Mouse (Mus musculus): ENCODE measurements at regions not wholly inside any gene's neighbourhood (a gene's known extent, or its start where the extent isn't known, plus 50 kb on each side); places are given as distances from the start of the nearest gene placed in this dataset.

- no peak for TF ChIP-seq CTCF (conservative IDR thresholded peaks at IDR 0.05)
- Histone ChIP-seq H3K4me3 (no peak overlapping the region), H3K27ac (no peak overlapping the region)
- no peak for DNase-seq (ENCODE audit: low spot score in 2 of 2)
Measured at GRCm38 (mm10) chr5:59669153-59669552, 1951.4 kb downstream of the Pcdh7 start.

GRCm38 (mm10) chr5:59700009-59700408 lies 1982.2 kb downstream of the Pcdh7 start:
- DNase-seq (ENCODE audit: low spot score in 2 of 2) = no peak
- Histone ChIP-seq H3K4me3 (no peak overlapping the region), H3K27ac (no peak overlapping the region)
- TF ChIP-seq CTCF (conservative IDR thresholded peaks at IDR 0.05) = no peak

- Histone ChIP-seq H3K27ac (no peak overlapping the region), H3K4me3 (no peak overlapping the region)
- TF ChIP-seq CTCF (conservative IDR thresholded peaks at IDR 0.05) = no peak
- peak; percentile 11 to 13 for DNase-seq (ENCODE audit: low spot score in 2 of 2)
Measured at GRCm38 (mm10) chr5:59715457-59715856, 1997.7 kb downstream of the Pcdh7 start.

- Histone ChIP-seq H3K4me3 (no peak overlapping the region), H3K27ac (no peak overlapping the region)
- DNase-seq (ENCODE audit: low spot score in 2 of 2) = no peak
- no peak for TF ChIP-seq CTCF (conservative IDR thresholded peaks at IDR 0.05)
Measured at GRCm38 (mm10) chr5:59756229-59756628, 2038.5 kb downstream of the Pcdh7 start.

- DNase-seq (ENCODE audit: low spot score in 2 of 2) = peak in 1 of 2 experiments; percentile 2
- H3K27ac ChIP-seq = no peak overlapping the region
- no peak overlapping the region for H3K4me3 ChIP-seq
- no peak for TF ChIP-seq CTCF (conservative IDR thresholded peaks at IDR 0.05)
Measured at GRCm38 (mm10) chr5:59756660-59757415, 2039.1 kb downstream of the Pcdh7 start.

All from layer of hippocampus, adult 2 months (tissue).